Mouse (Mus musculus) megakaryocyte, adult 5-6 weeks (primary cell): ENCODE results near the gene Hdx. TPM values are rescaled to one million over a fixed set of nuclear protein-coding genes. Genes with fewer than 3 reads are reported as not detected.

ENCODE experiments used
- ATAC-seq: 2 replicates; pipeline ENCODE4 v1.8.0; 2016; ENCODE audit warnings: mild to moderate bottlenecking, inconsistent platforms; ENCODE audit not compliant: poor library complexity, severe bottlenecking
- total RNA-seq, 2 experiments: library from RNA; stranded (forward) in 1 of 2; stranded (reverse) in 1 of 2; fragments of 153-499, 151-499 nt in 1 of 2; fragments of 221-1000, 200-1000 nt in 1 of 2; gene quantifications; 2 replicates each; pipeline versions ENCODE4 v1.2.3 to v1.2.4; 2015 to 2017

The Hdx gene
- not detected in 2 replicates for total RNA-seq (2015)
- total RNA-seq (2017), result not detected in 2 replicates

- no peak for ATAC-seq
Measured at GRCm38 (mm10) chrX:111696356-111697282, at the start of gene Hdx. TSS of gene Hdx (minus strand) at chrX:111697079.

- no peak for ATAC-seq
Measured at GRCm38 (mm10) chrX:111685665-111686064, 11.2 kb downstream of the Hdx start.

- ATAC-seq, result no peak
Measured at GRCm38 (mm10) chrX:111671685-111672084, 25.2 kb downstream of the Hdx start.

DNA sequence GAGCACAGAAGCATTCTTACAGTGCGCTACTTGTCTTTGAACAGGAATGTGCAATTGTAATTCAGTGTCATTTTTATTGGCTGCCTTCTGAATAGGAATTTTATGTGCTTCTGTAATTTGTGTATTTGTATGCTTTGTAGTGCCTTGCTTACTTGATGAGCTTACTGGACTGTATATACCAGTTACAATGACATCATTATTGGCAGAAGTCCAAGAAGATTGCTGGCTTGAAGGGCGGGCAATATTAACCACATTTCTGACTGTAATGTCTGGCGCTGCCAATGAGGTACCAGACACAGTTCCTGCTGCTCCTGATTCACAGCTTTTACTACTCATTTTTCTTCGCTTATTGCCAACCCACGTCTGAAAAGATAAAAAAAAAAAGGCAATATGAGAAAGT, 36.5 kb downstream of the Hdx start:
- no peak for ATAC-seq

GRCm38 (mm10) chrX:111658671-111659070, 38.2 kb downstream of the Hdx start:
- ATAC-seq, result no peak

- no peak for ATAC-seq
Measured at GRCm38 (mm10) chrX:111644945-111645344, 51.9 kb downstream of the Hdx start.

GRCm38 (mm10) chrX:111640616-111641015, 56.3 kb downstream of the Hdx start:
- ATAC-seq, result no peak

- no peak for ATAC-seq
Measured at GRCm38 (mm10) chrX:111597631-111598161, 99.2 kb downstream of the Hdx start.

DNA sequence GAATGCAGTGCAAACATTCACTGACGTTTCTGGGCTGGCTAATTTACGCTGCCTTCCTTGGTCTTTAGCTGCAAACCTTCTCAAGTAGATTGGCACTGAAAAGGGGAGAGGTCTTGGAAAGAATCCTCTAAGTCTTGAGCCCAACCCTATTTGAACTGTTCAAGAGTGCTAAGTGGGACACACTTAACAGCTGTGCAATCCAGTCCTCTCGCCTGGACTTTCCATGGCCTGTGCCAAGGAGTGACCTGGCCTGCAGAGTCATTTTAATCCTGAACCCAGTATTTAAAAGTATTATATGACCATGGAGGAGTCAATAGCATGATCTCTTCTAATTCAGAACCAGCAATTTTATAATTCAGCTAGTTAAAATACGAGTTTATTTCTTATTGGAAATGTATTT, 109.3 kb downstream of the Hdx start:
- ATAC-seq, result no peak

DNA sequence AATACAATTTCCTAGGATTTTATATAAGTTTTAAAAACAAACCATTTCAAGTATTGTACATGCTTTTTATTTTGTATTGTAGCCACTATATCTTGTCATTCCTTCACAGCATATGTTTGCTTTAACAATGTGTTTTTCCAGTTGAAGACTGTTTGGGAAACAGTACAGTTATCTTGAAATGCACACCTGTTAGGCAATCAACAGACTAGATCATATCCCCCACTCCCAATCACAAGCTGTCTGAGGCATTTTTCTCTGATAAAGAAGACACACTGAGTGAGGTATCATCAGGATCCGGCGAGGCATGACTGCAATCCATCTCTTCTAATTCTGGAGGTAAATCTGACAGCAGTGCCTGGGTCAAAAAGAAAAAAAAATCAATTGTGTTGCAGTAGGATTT, 119.8 kb downstream of the Hdx start:
- no peak for ATAC-seq

- no peak for ATAC-seq
Measured at GRCm38 (mm10) chrX:111537859-111538258, 159.0 kb downstream of the Hdx start, which contains the start of gene Rps6ka6. TSS of gene Rps6ka6 (minus strand) at chrX:111537959.

Other genes with a start within 250 kb of the Hdx start
- not detected in 2 replicates for gene Rps6ka6, start 159.1 kb downstream of the Hdx start, total RNA-seq (2015)
- not detected in 2 replicates for gene Rps6ka6, start 159.1 kb downstream of the Hdx start, total RNA-seq (2017)
- not detected in 2 replicates for gene Gm45194, start 194.3 kb upstream of the Hdx start, total RNA-seq (2015)
- not detected in 2 replicates for gene Gm45194, start 194.3 kb upstream of the Hdx start, total RNA-seq (2017)